Mouse (Mus musculus) hematopoietic stem cell, adult 5-6 weeks (primary cell): ENCODE data around the gene Kifc3. TPM values are rescaled to one million over a fixed set of nuclear protein-coding genes. Genes with fewer than 3 reads are reported as not detected.
"Not testable (repeated sequence)": the region's sequence is repeated elsewhere in the genome, so short reads cannot be mapped to it uniquely, and the experiment has no call there.

Experiments
- ATAC-seq, 2 experiments: fragments of 125-278 bp in 1 of 2; replicated peaks in 1 of 2; 2 replicates each; pipeline ENCODE4 v1.8.0; 2016 to 2017; ENCODE audit warnings: inconsistent platforms in 2 of 2, mild to moderate bottlenecking in 2 of 2, moderate number of reproducible peaks in 2 of 2, low read depth in 1 of 2, moderate TSS enrichment in 1 of 2; ENCODE audit not compliant: low FRiP score in 2 of 2, poor library complexity in 2 of 2, severe bottlenecking in 2 of 2, insufficient read depth in 1 of 2, low TSS enrichment in 1 of 2
- total RNA-seq: library from RNA; stranded (forward); fragments of 172-1452, 232-1000 nt; gene quantifications from 2 replicates; pipeline ENCODE4 v1.2.3, GENCODE M21; 2017

Kifc3 gene
- total RNA-seq, result 0.79 and 2.0 TPM in 2 replicates

DNA sequence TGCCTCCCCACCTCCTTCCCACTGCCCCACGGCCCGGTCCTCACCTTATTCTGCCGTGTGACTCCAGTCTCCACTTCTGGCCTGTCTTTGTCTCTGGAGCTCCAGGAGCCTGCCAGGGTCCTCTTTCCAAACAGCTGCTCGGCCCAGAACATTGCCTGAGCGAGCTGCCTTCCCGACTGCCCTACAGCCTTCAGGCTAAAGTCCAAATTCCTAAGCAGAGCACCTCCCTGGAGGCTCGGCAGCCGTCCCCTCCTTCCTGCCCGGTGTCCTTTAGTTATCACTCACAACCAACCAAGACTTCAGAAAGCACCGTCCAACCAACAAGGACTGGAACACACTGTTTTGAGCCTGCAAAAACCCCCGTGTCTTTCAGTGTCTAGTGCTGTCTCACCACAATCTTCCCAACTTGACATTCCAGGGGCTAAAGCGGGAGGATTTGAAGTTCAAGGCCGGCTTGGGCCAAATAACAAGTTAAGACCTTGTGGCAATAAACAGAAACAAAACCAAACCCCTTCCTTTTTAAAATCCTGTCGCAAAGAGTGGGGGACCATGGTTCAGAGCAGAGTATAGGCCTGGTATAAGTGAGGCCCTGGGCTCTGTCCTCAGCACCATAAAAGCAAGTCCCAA is at the start of gene Kifc3:
Kifc3 (minus strand) TSS at position 164 of the 627 bp plus-strand sequence.
- ATAC-seq, result no peak

- ATAC-seq, result no peak
These were observed 49.4 kb upstream of the Kifc3 start for GRCm38 (mm10) chr8:95252056-95252455.

GRCm38 (mm10) chr8:95249847-95250246 is 47.2 kb upstream of the Kifc3 start:
- ATAC-seq, result peak; percentile 50 to 65

DNA sequence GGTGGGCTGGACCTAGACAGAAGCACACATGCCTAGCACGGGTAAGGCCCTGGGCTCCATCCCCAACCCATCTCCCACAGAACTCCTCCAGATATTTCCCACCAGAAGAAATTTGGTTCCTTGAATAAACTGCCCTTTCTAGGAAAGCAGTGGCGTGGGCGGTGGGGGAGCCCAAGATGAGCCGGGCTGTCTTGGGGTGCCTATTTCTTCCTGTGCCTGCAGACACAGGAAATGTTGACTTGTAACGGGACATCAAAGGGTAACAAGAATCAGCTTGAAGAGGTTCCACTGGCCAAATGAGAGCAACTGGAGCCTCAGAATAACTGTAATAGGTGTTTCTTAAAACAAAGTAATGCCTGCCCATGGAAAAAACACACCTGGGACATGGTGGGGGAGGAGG is 44.7 kb upstream of the Kifc3 start:
- ATAC-seq, result no peak

DNA sequence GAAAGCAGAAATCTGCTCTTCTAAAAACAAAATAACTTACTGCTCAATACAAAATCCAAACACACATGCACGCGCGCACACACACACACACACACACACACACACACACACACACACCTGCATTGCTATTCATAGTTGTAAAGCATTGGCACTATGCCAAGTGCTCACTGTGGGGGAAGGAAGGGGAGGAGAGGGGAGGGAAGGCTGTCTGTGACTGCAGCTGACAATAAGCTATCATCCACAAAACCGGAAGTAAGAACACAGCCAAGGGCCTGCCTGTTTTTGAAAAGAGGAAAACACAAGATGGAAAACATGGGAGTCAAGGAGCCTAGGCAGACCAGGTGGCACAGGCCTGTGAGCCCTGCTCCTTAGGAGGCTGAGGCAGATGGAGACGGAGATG is 42.6 kb upstream of the Kifc3 start:
- ATAC-seq, result peak; percentile 46 to 58

- ATAC-seq, result no peak
These were observed 41.2 kb upstream of the Kifc3 start for GRCm38 (mm10) chr8:95243853-95244252.

- ATAC-seq, result no peak
These were observed 40.4 kb upstream of the Kifc3 start for GRCm38 (mm10) chr8:95242826-95243571.

DNA sequence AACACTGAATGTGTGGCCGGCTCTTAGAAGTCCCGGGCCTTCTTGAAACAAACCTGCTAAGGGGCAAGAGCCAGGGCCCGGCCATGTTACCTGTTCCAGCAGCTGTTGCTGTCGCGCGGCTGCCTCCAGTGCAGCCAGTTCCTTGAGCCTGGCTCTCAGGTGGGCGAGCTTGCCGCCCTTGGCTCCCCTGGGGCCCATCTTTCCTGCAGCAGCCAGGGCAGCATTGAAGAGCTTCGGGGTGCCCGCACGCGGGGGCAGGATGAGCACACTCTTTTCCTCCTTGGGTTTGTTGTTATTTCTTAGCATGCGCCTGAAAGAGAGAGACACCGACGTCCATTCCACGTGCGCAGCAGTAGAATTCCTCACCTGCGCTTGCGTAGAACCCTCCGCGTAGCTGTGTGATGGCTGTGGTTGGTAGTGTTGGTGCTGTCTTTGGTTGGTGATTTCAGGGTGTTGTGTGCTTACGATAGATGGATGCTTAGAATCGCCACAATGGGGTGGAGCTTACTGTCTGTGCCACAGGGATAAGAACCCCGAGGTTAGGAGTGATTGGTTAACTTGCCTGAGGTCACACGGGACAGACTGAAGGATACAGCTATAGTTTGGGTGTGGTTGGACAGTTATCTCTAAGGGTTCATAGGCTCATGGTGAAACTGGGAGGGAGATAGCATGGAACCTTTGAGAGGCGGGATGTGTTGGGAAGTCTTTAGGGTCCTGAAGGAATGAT is 39.6 kb upstream of the Kifc3 start:
- ATAC-seq, result no peak

- peak; percentile 60 to 76 for ATAC-seq
These were observed 33.1 kb upstream of the Kifc3 start for GRCm38 (mm10) chr8:95235683-95236082.

GRCm38 (mm10) chr8:95230086-95230485 is 27.5 kb upstream of the Kifc3 start:
- not testable (repeated sequence) for ATAC-seq

GRCm38 (mm10) chr8:95227151-95227468 is 24.5 kb upstream of the Kifc3 start:
- ATAC-seq, result no peak

DNA sequence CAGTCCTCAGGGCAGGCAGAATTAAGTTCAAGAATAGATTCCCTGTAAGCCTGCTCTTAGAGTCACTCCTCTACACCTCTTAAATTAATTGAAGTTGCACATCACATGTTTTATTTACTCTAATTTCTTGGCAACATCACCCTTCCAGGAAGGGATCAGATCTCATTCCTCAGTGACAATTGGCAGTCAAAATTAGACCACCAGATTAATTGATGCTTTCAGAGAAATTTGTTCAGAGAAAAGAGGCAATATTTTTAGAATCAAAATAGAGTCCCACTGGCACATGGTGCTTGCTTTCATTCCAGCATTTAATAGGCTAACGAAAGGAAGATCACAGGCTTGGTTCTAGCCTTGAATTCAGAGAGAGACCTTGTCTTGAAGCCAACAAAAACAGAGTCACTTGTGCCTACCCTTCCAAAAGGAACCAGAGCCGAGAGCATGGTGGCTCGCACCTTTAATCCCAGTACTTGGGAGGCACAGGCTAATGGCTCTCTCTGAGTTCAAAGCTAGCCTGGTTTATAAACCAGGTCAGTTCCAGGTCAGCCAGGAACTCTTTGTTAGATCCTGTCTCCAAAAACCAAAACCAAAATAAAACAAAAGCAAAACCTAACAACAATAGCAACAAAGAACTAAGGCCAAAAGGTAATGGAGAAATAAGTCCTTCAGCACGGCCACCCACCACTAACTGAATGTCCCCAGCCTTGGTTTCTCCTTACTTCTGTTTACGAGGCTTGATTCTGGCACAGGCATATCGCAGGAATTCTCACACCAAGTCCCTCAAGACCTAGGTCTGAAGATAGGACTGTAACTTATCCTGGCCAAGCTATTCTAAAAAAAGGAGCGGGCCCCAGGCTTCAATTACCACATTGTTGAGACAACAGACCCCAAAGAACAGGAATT is 23.9 kb upstream of the Kifc3 start:
- ATAC-seq, result no peak

DNA sequence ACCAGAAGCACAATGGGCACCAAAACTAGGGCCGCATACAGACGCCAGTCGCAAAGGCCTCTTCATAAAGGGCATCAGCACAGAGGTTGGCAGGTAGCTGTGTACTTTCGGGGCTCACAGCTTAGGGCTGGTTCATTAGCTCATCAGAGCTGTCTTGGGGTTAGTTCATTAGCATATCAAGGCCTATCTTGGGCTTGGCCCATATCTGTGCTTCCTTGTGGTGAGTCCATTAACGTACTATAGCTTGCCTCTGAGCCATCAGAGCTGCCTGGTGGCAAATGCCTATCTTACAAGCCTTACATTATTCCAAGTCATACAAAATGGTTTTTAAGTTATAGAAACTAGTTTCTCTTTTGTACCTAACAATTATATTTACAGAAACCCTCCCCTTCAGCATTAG is 21.4 kb upstream of the Kifc3 start:
- no peak for ATAC-seq

GRCm38 (mm10) chr8:95221045-95221444 is 18.4 kb upstream of the Kifc3 start:
- no peak for ATAC-seq

DNA sequence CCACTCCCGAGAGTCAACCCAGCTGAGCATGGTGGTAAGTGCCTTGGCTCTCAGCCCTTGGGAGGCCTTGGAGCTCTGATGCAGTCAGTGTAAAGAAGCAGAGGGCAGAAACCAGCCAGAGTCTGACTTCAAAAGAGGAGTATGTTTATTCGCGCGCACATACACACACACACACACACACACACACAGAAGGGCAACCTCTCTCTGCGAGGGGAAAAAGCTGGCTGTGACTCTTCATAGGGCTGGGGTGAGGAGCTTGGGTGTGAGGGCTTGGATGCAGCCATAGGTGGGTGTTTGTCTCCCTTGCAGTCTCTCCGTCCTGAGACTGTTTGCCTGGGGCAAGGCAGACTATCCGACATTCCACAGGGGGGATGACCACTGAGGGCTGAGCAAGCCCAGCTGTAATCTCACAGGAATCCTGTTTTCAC is 18.0 kb upstream of the Kifc3 start:
- ATAC-seq, result no peak

DNA sequence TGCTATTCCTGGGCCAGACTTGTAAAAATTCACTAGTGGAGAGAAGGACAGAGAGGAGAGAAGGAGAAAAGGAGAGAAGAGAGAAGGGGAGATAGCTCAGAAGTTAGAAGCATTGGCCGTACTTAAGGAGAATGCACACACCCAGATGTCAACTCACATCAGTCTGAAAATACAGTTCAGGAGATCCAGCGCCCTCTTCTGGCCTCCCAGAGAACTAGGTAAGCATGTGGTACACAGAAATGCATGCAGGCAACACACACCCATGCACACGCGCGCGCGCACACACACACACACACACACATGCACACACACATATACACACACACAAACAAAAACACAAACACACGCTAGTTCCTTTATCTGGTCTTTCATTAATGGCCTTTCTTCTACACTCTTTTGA is 17.0 kb upstream of the Kifc3 start:
- no peak for ATAC-seq

- no peak for ATAC-seq
These were observed 13.2 kb upstream of the Kifc3 start for GRCm38 (mm10) chr8:95215709-95216360.
